Mouse (Mus musculus) stomach, embryonic 16.5 days (tissue): ENCODE data around the gene Cdr2. TPM values are rescaled to one million over a fixed set of nuclear protein-coding genes. Genes with fewer than 3 reads are reported as not detected.
"Not testable (repeated sequence)": the region's sequence is repeated elsewhere in the genome, so short reads cannot be mapped to it uniquely, and the experiment has no call there.

Experiments used
- ATAC-seq: fragments of 200-750 bp; cut with Nextera tagmentation; 2 replicates; pipeline ENCODE4 v1.8.0; 2017; ENCODE audit warnings: moderate number of reproducible peaks, moderate TSS enrichment; ENCODE audit not compliant: insufficient read depth, low FRiP score
- H3K27ac ChIP-seq: fragments of 300-500 bp; sonication (generic); 2 replicates; pipeline ENCODE4 v1.5.1; 2014; ENCODE audit warnings: low read length
- H3K27me3 ChIP-seq: fragments of 300-500 bp; sonication (generic); 2 replicates; pipeline ENCODE4 v1.6.1; 2014; ENCODE audit warnings: low read length, control low read depth, mixed read lengths; ENCODE audit not compliant: control insufficient read depth, insufficient read depth
- H3K36me3 ChIP-seq: fragments of 300-500 bp; sonication (generic); 2 replicates; pipeline ENCODE4 v1.6.1; 2014; ENCODE audit warnings: low read length; ENCODE audit not compliant: control insufficient read depth, insufficient read depth
- H3K4me1 ChIP-seq: fragments of 300-500 bp; sonication (generic); 2 replicates; pipeline ENCODE4 v1.6.1; 2014; ENCODE audit warnings: low read length, control low read depth, mixed read lengths; ENCODE audit not compliant: control insufficient read depth, insufficient read depth
- H3K4me2 ChIP-seq: fragments of 300-500 bp; sonication (generic); 2 replicates; pipeline ENCODE4 v1.6.1; 2014; ENCODE audit warnings: low read depth, low read length, mixed read lengths
- H3K4me3 ChIP-seq: fragments of 300-500 bp; sonication (generic); replicated peaks from 2 replicates; pipeline ENCODE4 v1.5.1; 2014; ENCODE audit warnings: mild to moderate bottlenecking, low read length
- H3K9ac ChIP-seq: fragments of 300-500 bp; sonication (generic); 2 replicates; pipeline ENCODE4 v1.6.1; 2014; ENCODE audit warnings: low read length
- H3K9me3 ChIP-seq: fragments of 300-500 bp; sonication (generic); replicated peaks from 2 replicates; pipeline ENCODE4 v1.6.1; 2016; ENCODE audit warnings: low read length, control low read depth; ENCODE audit not compliant: control insufficient read depth
- WGBS: fragments of 180-500 bp; shearing (Covaris S2); extraction: QIAGEN DNeasy Blood & Tissue Kit; methylation state at CpG from one replicate; pipeline ENCODE4 v1.1.7; 2014; 5-methylcytosine and 5-hydroxymethylcytosine counted together
- polyA plus RNA-seq: library from polyadenylated mRNA; unstranded; fragments of >200 nt; fragmentation: Nextera tagmentation; extraction: Ambion mirVana; gene quantifications from 2 replicates; pipeline ENCODE4 v1.2.1, GENCODE M21; 2015

Gene Cdr2
- polyA plus RNA-seq, 1 experiment from 2014 or later, result 11.1 TPM

DNA sequence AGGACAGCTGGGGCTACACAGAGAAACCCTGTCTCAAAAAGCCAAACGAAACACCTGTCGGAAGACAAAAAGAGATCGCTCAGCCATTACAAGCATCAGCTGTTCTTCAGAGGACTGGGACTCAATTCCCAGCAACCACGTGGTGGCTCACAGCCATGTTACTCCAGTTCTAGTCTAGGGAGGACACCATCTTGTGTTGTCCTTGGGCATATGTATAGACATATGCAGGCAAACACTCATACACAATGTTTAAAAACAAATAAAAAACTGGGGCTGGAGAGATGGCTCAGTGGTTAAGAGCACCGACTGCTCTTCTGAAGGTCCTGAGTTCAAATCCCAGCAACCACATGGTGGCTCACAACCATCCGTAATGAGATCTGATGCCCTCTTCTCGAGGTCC is 28.5 kb downstream of the Cdr2 start:
- not testable (repeated sequence) for H3K27me3 ChIP-seq, H3K9ac ChIP-seq, H3K4me2 ChIP-seq, H3K4me3 ChIP-seq, H3K4me1 ChIP-seq, ATAC-seq, H3K9me3 ChIP-seq, H3K27ac ChIP-seq
- H3K36me3 ChIP-seq, result peaks cover 23% of the 10 kb centered on the region
- WGBS, result 82% methylated on average over 7 of the region's 7 CpGs

DNA sequence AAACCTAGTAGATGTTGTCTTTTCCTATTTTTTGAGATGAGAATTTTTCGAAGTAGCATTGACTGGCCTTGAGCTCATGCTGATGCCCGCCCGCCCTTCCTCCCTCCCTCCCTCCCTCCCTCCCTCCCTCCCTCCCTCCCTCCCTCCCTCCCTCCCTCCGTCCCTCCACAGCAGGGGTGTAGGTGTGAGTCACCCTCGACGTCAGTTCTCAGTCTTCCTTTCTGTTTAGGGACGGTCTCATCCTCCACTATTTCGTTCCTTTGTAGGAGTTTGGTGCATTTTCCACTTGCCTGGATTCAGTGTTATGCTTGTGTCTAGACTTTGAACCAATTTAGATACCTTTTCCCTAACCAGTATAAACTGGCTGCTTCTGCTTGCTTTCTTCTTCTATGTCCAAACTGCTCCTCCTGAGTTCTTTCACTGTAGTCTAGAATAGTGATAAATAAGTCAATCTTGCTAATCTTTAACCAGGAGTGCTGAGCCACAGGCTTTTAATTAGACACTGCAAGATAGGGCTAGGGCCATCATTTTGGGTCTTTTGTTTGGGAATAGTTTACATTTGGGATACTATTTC is 38.1 kb downstream of the Cdr2 start:
- H3K27me3 ChIP-seq, result no peaks in the 10 kb centered on the region
- H3K4me3 ChIP-seq, result no peak overlapping the region
- ATAC-seq, result no peak
- no peak overlapping the region for H3K4me2 ChIP-seq
- H3K9ac ChIP-seq, result no peak overlapping the region
- H3K9me3 ChIP-seq, result no peaks in the 10 kb centered on the region
- H3K36me3 ChIP-seq, result peaks cover 19% of the 10 kb centered on the region; the same call in 1 of the 2 replicates
- no peaks in the 10 kb centered on the region for H3K4me1 ChIP-seq
- 63% methylated on average over 7 of the region's 8 CpGs for WGBS
- H3K27ac ChIP-seq, result no peak overlapping the region

DNA sequence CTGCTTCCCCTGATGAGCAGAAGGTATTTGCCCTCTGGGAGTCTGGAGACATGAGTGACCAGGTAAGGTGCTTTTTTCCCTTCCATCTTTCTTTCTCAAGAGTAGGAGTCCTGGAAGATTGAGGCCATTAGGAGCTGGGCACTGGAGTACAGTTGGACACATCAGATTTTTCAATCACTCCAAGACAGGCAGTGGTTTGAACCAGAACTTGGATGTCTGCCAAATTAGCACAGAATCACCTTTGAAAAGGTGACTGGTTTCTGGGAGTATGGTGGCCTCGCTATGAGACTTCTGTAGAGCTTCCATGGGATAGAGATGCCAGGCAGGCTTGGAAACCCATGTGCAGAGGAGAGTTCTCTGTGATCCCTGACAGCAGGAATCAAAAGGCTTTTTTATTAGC is 39.6 kb downstream of the Cdr2 start:
- no peak overlapping the region for H3K4me2 ChIP-seq
- no peak for ATAC-seq
- no peaks in the 10 kb centered on the region for H3K27me3 ChIP-seq
- H3K27ac ChIP-seq, result no peak overlapping the region
- H3K9me3 ChIP-seq, result no peaks in the 10 kb centered on the region
- 70% methylated on average over 1 of the region's 1 CpGs for WGBS
- peaks cover 20% of the 10 kb centered on the region for H3K36me3 ChIP-seq
- no peaks in the 10 kb centered on the region for H3K4me1 ChIP-seq
- H3K9ac ChIP-seq, result no peak overlapping the region
- H3K4me3 ChIP-seq, result no peak overlapping the region

DNA sequence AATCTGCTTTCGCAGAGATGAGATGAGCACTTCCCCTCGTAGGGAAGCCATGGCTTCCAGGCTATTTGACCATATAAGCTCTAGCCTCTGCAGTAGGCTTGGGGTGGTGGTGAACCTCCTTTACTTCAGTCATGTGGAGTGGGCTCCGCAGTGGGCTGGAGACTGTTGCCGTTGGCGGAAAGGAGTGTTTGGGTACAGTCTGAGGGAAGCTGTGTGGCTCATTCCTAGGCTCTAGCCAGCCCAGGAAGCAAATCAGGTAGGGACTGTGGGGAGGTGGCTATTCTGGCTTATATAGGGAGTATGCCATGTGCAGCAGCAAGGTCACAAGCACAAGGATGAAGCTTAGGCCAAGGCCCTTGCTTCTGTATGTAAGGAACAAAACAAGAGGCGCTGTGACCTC is 40.9 kb downstream of the Cdr2 start:
- H3K4me3 ChIP-seq, result no peak overlapping the region
- H3K27me3 ChIP-seq, result no peaks in the 10 kb centered on the region
- 90% methylated on average over 6 of the region's 6 CpGs for WGBS
- H3K36me3 ChIP-seq, result peaks cover 28% of the 10 kb centered on the region
- no peaks in the 10 kb centered on the region for H3K9me3 ChIP-seq
- H3K27ac ChIP-seq, result no peak overlapping the region
- no peak for ATAC-seq
- H3K9ac ChIP-seq, result no peak overlapping the region
- H3K4me2 ChIP-seq, result no peak overlapping the region
- H3K4me1 ChIP-seq, result no peaks in the 10 kb centered on the region

DNA sequence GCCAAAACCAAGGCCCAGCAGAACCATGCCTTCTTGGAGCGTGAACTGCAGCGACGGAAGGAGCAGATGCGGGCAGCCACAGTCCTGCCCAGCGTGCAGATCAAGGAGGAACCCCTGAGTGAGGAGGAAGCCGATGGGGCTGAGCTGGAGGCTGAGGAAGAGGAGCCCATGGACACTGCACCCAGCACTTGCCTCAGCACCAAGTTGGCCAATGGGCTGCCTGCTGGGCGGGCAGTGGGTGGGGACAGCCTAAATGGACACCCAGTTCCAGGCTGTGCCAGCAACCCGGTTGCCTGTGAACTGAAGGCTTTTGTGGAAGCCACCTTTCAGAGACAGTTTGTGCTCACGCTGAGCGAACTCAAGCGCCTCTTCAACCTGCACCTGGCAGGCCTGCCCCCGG is 41.8 kb downstream of the Cdr2 start:
- Histone ChIP-seq H3K27ac (no peak overlapping the region), H3K27me3 (no peaks in the 10 kb centered on the region), H3K36me3 (peaks cover 31% of the 10 kb centered on the region), H3K9me3 (no peaks in the 10 kb centered on the region), H3K4me1 (no peaks in the 10 kb centered on the region), H3K9ac (no peak overlapping the region), H3K4me2 (no peak overlapping the region), H3K4me3 (no peak overlapping the region)
- ATAC-seq, result no peak
- WGBS, result 94% methylated on average over 12 of the region's 12 CpGs

DNA sequence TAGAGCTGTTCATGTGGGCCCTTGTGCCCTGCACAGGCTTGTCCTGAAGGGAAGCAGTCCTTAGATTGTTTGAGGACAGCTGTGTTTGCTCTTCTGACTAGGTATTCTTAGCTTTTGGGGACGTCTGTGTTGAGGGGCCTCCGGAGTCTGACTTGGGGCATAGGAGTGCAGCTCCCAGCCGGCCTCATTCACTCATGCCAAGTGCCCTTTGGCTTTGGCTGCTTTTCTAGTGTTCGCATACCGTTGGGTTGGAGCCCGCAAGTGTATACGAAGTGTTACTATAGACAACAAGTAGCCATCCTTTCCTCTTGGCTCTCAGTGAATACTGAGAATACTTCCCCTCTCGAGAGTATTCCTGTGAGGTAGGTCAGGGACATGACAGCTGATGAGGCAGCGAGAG is 43.9 kb downstream of the Cdr2 start:
- Histone ChIP-seq H3K27ac (no peak overlapping the region), H3K9ac (no peak overlapping the region), H3K36me3 (peaks cover 34% of the 10 kb centered on the region), H3K4me3 (no peak overlapping the region), H3K27me3 (no peaks in the 10 kb centered on the region), H3K4me1 (no peaks in the 10 kb centered on the region), H3K9me3 (no peaks in the 10 kb centered on the region), H3K4me2 (no peak overlapping the region)
- WGBS, result 72% methylated on average over 9 of the region's 9 CpGs
- ATAC-seq, result no peak

DNA sequence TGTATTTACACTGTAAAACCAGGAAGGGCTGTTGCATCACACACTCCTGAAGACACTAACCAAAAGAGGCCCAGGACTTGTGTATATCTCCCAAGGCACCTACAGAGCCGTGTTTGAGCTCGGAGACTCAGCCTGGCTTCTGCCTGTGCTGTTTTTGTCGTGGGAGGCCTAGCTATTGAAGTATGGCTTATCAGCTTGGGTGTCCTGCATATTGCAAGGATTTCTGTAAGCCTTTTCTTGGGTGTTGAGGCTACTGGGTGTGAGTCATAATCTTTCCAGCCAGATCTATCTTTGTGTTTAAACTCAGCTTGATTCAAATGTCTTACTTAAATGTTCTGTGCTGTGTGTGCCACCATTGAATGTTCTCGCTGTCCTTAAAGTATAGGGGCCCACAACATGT is 45.6 kb downstream of the Cdr2 start:
- WGBS, result 71% methylated on average over 4 of the region's 4 CpGs
- Histone ChIP-seq H3K36me3 (peaks cover 42% of the 10 kb centered on the region), H3K27me3 (no peaks in the 10 kb centered on the region)

DNA sequence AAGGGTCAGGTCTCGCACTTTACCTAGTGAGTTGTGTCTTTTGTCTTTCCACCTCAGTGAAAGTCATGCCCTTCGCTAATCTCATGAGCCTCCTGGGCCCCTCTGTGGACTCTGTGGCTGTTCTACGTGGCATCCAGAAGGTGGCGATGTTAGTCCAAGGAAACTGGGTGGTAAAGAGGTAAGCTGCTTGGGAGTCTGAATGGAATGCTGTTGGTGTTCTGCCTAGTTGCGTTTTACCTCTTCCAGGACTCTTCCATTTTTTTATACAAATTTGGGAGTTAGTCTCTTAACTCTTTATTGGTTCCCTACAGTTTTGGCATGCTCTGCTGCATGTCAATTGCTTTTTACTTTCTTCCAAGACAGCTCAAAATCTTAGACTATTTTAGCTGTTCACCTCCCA is 47.4 kb downstream of the Cdr2 start:
- Histone ChIP-seq H3K9me3 (no peaks in the 10 kb centered on the region), H3K27me3 (no peaks in the 10 kb centered on the region), H3K9ac (no peak overlapping the region), H3K4me2 (no peak overlapping the region), H3K4me1 (no peaks in the 10 kb centered on the region), H3K36me3 (peaks cover 48% of the 10 kb centered on the region), H3K27ac (no peak overlapping the region), H3K4me3 (no peak overlapping the region)
- WGBS, result 24% methylated on average over 5 of the region's 5 CpGs
- ATAC-seq, result no peak

More for the DNA sequence above, 45.6 kb downstream of the Cdr2 start:
- ATAC-seq, result no peak
- no peak overlapping the region for H3K4me3 ChIP-seq
- no peak overlapping the region for H3K4me2 ChIP-seq
- H3K4me1 ChIP-seq, result no peaks in the 10 kb centered on the region
- H3K9ac ChIP-seq, result no peak overlapping the region
- H3K9me3 ChIP-seq, result no peaks in the 10 kb centered on the region
- no peak overlapping the region for H3K27ac ChIP-seq

DNA sequence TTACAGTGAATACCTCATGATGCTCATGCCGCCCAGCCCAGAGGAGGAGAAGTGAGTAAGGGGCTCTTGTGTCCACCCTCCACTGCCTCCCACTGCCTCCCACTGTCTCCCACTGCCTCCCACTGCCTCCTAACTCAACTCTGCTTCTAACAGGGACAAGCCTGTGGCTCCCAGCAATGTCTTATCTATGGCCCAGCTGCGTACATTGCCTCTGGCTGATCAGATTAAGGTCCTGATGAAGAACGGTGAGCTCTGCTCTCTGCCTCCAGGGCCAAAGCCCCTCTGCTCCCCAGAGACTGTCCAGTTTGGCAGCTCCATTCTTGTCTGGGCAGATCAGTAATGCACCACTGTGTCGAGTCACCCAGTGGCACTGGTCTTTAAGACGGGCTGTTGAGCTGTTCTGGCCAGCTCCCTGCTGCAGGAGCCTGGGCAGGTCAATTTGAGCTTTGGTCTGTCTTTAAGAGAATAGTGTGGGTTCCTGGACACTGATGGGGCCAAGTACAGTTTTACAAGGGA is 48.4 kb downstream of the Cdr2 start:
- Histone ChIP-seq H3K27ac (no peak overlapping the region), H3K9ac (no peak overlapping the region), H3K27me3 (no peaks in the 10 kb centered on the region), H3K9me3 (no peaks in the 10 kb centered on the region), H3K4me3 (no peak overlapping the region), H3K4me1 (no peaks in the 10 kb centered on the region), H3K36me3 (peaks cover 41% of the 10 kb centered on the region), H3K4me2 (no peak overlapping the region)
- ATAC-seq, result no peak
- 78% methylated on average over 5 of the region's 5 CpGs for WGBS
